Mouse (Mus musculus) hematopoietic multipotent progenitor cell, adult 10-12 weeks (in vitro differentiated cells): ENCODE measurements around the gene Kcnj10. TPM values are rescaled to one million over a fixed set of nuclear protein-coding genes. Genes with fewer than 3 reads are reported as not detected.

Experiments used
- polyA plus RNA-seq: library from polyadenylated mRNA; stranded (reverse); fragments of >175 nt; gene quantifications from 2 replicates; pipeline ENCODE4 v1.2.3, GENCODE M21; 2012; ENCODE audit warnings: low replicate concordance

Kcnj10 gene
- polyA plus RNA-seq, result 9.4 and 15.4 TPM in 2 replicates

DNA sequence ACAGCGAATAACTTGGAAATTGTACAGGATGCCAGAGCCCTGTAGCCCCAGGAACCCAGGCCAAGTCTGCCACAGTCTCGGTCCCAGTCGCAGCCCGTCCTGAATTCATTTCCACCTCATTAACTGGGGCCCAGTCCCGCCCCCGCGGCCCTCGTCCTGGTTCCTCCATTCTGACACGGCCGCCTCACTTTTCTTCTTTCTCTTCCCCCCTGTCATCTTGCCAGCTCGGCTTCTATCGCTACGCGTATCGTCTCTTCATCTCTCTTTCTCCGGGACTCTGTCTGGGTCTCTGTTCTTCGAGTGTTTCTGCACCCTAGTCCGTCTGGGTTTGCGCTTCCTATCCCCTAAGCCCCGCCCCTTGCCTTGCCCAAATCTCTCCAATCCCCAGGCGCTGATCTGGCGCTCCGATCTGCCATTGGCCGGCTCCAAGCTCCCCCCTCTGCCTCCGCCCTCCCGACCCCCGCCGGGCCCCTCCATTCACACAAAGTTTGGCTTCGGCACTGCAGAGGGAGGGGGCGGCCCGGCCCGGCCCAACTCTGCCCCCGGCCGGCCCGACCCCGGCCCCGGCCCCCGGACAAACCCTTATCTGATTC is at the start of gene Kcnj10:
Kcnj10 (plus strand) TSS at position 482 of the 593 bp plus-strand sequence.

DNA sequence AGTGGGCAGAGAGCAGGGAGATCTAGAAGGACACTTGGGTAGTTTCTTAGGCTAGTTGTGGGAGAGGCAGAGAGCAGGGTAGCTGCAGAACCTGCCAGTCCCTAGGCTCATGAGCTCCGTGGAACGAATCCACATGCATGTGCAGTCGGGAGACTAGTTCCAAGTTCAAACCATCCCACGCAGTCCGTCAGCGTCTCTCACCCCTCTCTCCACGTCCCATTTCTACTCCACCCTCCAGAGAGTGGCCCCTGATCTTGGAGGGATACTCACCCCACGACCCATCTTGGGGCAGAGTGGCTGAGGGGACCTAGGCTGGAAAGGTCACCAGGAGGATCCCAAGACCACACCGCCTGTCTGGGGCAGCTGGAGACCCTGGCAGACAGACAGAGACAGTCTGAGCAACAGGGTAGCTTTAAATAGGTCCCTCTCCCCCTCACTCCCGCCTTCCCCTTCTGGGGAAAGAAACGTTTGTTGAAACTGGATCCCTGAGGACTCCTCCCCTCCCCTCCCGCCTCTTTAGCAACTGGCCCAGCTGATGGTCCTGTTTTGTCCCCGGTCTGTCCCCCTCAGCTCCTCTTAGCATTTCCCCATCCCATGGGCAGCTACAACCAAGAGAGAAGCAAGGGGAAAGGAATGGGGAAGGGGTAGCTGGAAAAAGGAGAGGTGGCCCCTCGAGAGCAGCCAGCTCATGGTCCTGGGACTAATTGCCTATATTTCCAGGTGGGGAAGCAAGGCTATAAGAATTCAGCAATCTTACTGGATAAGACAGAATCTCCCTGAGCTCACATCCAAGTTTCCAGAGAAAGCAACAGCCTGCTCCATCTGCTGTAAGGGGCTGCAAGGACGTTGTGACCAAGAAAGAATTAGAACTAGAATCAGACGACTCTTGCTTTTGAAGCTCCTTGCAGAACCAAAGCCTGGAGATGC is 43.1 kb upstream of the Kcnj10 start, which contains the start of gene Atp1a2:
Atp1a2 (minus strand) TSS at position 454 of the 927 bp plus-strand sequence.

GRCm38 (mm10) chr1:172329131-172329530 is 11.9 kb upstream of the Kcnj10 start, which contains the start of gene Kcnj9:
TSS of gene Kcnj9 (minus strand) at chr1:172329318.

DNA sequence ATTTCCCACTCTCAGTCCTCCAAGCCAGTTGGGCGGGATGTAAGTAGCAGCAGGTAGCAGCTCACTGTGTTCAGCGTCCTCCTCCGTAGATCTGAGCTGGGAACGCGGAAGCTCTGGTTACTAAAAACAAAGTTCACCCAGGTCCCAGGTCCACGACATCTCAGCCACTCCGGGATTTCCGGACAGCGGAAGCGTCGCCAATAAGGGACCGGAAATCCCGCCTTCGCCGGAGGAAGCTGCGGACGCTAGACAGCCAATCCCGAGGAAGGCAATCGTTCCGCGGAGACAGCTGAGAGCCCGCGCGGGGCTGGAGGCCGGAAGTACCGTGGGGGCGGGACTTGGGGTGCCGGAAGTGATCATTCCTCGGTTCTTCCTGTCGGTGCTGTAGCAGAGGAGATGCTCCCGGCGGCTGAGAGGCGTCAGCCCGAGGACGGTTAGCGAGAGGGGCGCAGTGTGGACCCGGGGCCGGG is 35.2 kb downstream of the Kcnj10 start, which contains the start of gene Pigm:
Pigm (plus strand) TSS at position 349 of the 470 bp plus-strand sequence.

Other genes with a start within 250 kb of the Kcnj10 start
- gene Pex19, start 214.5 kb upstream of the Kcnj10 start, polyA plus RNA-seq, result 9.6 and 25.6 TPM in 2 replicates
- 59.3 and 67.1 TPM in 2 replicates for gene Dcaf8, start 193.1 kb upstream of the Kcnj10 start, polyA plus RNA-seq
- 22.5 and 44.3 TPM in 2 replicates for gene Pea15a, start 134.4 kb upstream of the Kcnj10 start, polyA plus RNA-seq
- 0.35 TPM in 1 of 2 replicates, not detected in the other for gene Casq1, start 121.3 kb upstream of the Kcnj10 start, polyA plus RNA-seq
- gene Atp1a4, start 82.8 kb upstream of the Kcnj10 start, polyA plus RNA-seq, result not detected in 2 replicates
- 91.7 and 109 TPM in 2 replicates for gene Igsf8, start 79.6 kb upstream of the Kcnj10 start, polyA plus RNA-seq
- 0.03 TPM in 1 of 2 replicates, not detected in the other for gene Atp1a2, start 43.1 kb upstream of the Kcnj10 start, polyA plus RNA-seq
- 1.2 and 1.5 TPM in 2 replicates for gene Kcnj9, start 11.9 kb upstream of the Kcnj10 start, polyA plus RNA-seq
- 14.4 and 30.6 TPM in 2 replicates for gene Pigm, start 35.3 kb downstream of the Kcnj10 start, polyA plus RNA-seq
- 0.40 and 0.54 TPM in 2 replicates for gene Slamf9, start 134.1 kb downstream of the Kcnj10 start, polyA plus RNA-seq
- 5.4 and 9.7 TPM in 2 replicates for gene Igsf9, start 140.6 kb downstream of the Kcnj10 start, polyA plus RNA-seq
- 84.0 and 546 TPM in 2 replicates for gene Tagln2, start 158.8 kb downstream of the Kcnj10 start, polyA plus RNA-seq
- 0.07 and 0.28 TPM in 2 replicates for gene Cfap45, start 179.6 kb downstream of the Kcnj10 start, polyA plus RNA-seq
- gene Vsig8, start 214.7 kb downstream of the Kcnj10 start, polyA plus RNA-seq, result 0.36 and 0.48 TPM in 2 replicates
- 0.98 and 2.4 TPM in 2 replicates for gene Slamf8, start 249.4 kb downstream of the Kcnj10 start, polyA plus RNA-seq